Mouse (Mus musculus): Measurements from ENCODE around the gene Fgfr2. TPM values are rescaled to one million over a fixed set of nuclear protein-coding genes. Genes with fewer than 3 reads are reported as not detected.

Fgfr2 gene
- polyA plus RNA-seq, 1 experiment from 2014 or later, result 92.0 TPM

- H3K4me1 ChIP-seq (ENCODE audit: control insufficient read depth, insufficient read depth, low read length), result no peaks in the 10 kb centered on the region; the same call in none of the 2 replicates
- 88% methylated on average over 5 of the region's 5 CpGs for WGBS
- H3K4me2 ChIP-seq, result no peak overlapping the region
- no peak overlapping the region for H3K27ac ChIP-seq (ENCODE audit: low read depth, low read length)
- H3K36me3 ChIP-seq (ENCODE audit: control insufficient read depth, insufficient read depth, low read length), result no peaks in the 10 kb centered on the region
- no peaks in the 10 kb centered on the region for H3K27me3 ChIP-seq (ENCODE audit: control insufficient read depth, insufficient read depth, low read length)
- H3K9me3 ChIP-seq (ENCODE audit: control insufficient read depth, low read length), result no peaks in the 10 kb centered on the region
- H3K4me3 ChIP-seq (ENCODE audit: low read depth, low read length), result no peak overlapping the region
- no peak for DNase-seq (ENCODE audit: low spot score, missing footprints)
- no peak overlapping the region for H3K9ac ChIP-seq (ENCODE audit: low read length)
- no peak for ATAC-seq (ENCODE audit: low FRiP score)
Measured at GRCm38 (mm10) chr7:132305492-132306375, 817.4 kb downstream of the Fgfr2 start.

DNA sequence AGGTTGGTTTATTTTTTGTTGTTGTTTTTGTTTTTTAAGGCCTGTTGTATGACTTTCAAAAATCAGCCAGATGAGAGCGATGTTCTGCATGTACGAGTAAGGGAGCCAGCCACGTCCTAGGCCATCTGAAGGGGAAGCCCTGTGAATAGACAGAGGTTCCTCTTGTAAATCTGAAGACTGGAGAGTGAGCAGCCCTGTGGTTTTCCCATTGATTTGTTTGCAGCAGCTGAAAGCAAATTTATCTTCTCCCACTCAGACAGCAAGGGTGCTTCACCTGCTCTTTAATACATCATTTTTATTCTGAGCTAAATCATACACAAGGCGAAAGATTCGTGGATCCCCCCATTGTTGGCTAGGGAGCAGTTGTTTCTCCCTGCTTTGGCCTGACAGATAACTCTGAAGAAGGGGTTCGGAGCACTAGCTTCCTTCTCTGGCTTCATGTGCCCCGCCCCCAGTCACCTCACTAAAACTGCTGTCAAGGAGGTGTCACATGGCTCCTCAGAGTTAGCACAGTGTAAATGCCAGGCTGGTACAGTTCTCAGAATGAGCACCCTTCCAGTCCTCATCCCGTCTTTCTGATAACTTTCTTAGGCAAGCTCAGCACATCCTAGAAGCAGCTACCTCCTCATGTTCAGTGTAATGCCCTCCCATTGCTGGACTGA, 818.6 kb downstream of the Fgfr2 start:
- no peak overlapping the region for H3K4me2 ChIP-seq
- no peak overlapping the region for H3K27ac ChIP-seq (ENCODE audit: low read depth, low read length)
- no peaks in the 10 kb centered on the region for H3K9me3 ChIP-seq (ENCODE audit: control insufficient read depth, low read length)
- no peak overlapping the region for H3K9ac ChIP-seq (ENCODE audit: low read length)
- no peaks in the 10 kb centered on the region; the same call in none of the 2 replicates for H3K4me1 ChIP-seq (ENCODE audit: control insufficient read depth, insufficient read depth, low read length)
- ATAC-seq (ENCODE audit: low FRiP score) (no peak), DNase-seq (ENCODE audit: low spot score, missing footprints) (no peak)
- H3K36me3 ChIP-seq (ENCODE audit: control insufficient read depth, insufficient read depth, low read length), result no peaks in the 10 kb centered on the region
- no peak overlapping the region for H3K4me3 ChIP-seq (ENCODE audit: low read depth, low read length)
- H3K27me3 ChIP-seq (ENCODE audit: control insufficient read depth, insufficient read depth, low read length), result no peaks in the 10 kb centered on the region
- 84% methylated on average over 8 of the region's 8 CpGs for WGBS

DNA sequence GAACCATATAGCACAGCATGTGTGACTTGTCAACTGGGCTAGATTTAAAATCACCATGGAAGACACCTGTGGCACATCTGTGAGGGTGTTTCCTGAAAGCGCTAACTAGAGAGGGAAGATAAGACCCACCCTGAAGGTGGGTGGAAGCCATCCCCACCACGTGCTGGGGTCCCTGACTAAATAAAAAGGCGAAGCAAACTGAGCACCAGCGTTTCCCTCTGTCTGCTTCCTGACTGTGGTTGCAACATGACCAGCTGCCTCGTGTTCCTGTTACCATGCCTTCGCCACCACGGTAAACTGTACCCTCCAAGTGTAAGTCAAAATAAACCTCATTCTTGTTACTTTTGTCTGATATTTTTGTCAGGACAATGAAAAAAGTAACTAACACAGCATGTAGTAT, 819.2 kb downstream of the Fgfr2 start:
- Histone ChIP-seq H3K9me3 (ENCODE audit: control insufficient read depth, low read length) (no peaks in the 10 kb centered on the region), H3K27me3 (ENCODE audit: control insufficient read depth, insufficient read depth, low read length) (no peaks in the 10 kb centered on the region), H3K4me2 (no peak overlapping the region), H3K36me3 (ENCODE audit: control insufficient read depth, insufficient read depth, low read length) (no peaks in the 10 kb centered on the region), H3K4me1 (ENCODE audit: control insufficient read depth, insufficient read depth, low read length) (no peaks in the 10 kb centered on the region; the same call in none of the 2 replicates), H3K9ac (ENCODE audit: low read length) (no peak overlapping the region), H3K4me3 (ENCODE audit: low read depth, low read length) (no peak overlapping the region), H3K27ac (ENCODE audit: low read depth, low read length) (no peak overlapping the region)
- DNase-seq (ENCODE audit: low spot score, missing footprints) (no peak), ATAC-seq (ENCODE audit: low FRiP score) (no peak)
- WGBS, result 84% methylated on average over 7 of the region's 7 CpGs

- ATAC-seq (ENCODE audit: low FRiP score), result no peak
- H3K27ac ChIP-seq (ENCODE audit: low read depth, low read length), result no peak overlapping the region
- H3K36me3 ChIP-seq (ENCODE audit: control insufficient read depth, insufficient read depth, low read length), result no peaks in the 10 kb centered on the region
- H3K4me1 ChIP-seq (ENCODE audit: control insufficient read depth, insufficient read depth, low read length), result no peaks in the 10 kb centered on the region; the same call in none of the 2 replicates
- no peaks in the 10 kb centered on the region for H3K9me3 ChIP-seq (ENCODE audit: control insufficient read depth, low read length)
- no peak overlapping the region for H3K9ac ChIP-seq (ENCODE audit: low read length)
- H3K4me2 ChIP-seq, result no peak overlapping the region
- 79% methylated on average over 8 of the region's 8 CpGs for WGBS
- no peaks in the 10 kb centered on the region for H3K27me3 ChIP-seq (ENCODE audit: control insufficient read depth, insufficient read depth, low read length)
- DNase-seq (ENCODE audit: low spot score, missing footprints), result no peak
- H3K4me3 ChIP-seq (ENCODE audit: low read depth, low read length), result no peak overlapping the region
Measured at GRCm38 (mm10) chr7:132302508-132303241, 820.5 kb downstream of the Fgfr2 start.

- Histone ChIP-seq H3K27ac (ENCODE audit: low read depth, low read length) (no peak overlapping the region), H3K4me1 (ENCODE audit: control insufficient read depth, insufficient read depth, low read length) (no peaks in the 10 kb centered on the region; the same call in none of the 2 replicates), H3K36me3 (ENCODE audit: control insufficient read depth, insufficient read depth, low read length) (no peaks in the 10 kb centered on the region), H3K4me2 (no peak overlapping the region), H3K9me3 (ENCODE audit: control insufficient read depth, low read length) (no peaks in the 10 kb centered on the region), H3K9ac (ENCODE audit: low read length) (no peak overlapping the region), H3K4me3 (ENCODE audit: low read depth, low read length) (no peak overlapping the region), H3K27me3 (ENCODE audit: control insufficient read depth, insufficient read depth, low read length) (no peaks in the 10 kb centered on the region)
- no peak for DNase-seq (ENCODE audit: low spot score, missing footprints)
- 76% methylated on average over 5 of the region's 5 CpGs for WGBS
- no peak for ATAC-seq (ENCODE audit: low FRiP score)
Measured at GRCm38 (mm10) chr7:132299661-132300210, 823.4 kb downstream of the Fgfr2 start.

GRCm38 (mm10) chr7:132298412-132298990, 824.6 kb downstream of the Fgfr2 start:
- Histone ChIP-seq H3K36me3 (ENCODE audit: control insufficient read depth, insufficient read depth, low read length) (no peaks in the 10 kb centered on the region), H3K27ac (ENCODE audit: low read depth, low read length) (no peak overlapping the region), H3K4me3 (ENCODE audit: low read depth, low read length) (no peak overlapping the region), H3K4me2 (no peak overlapping the region), H3K9ac (ENCODE audit: low read length) (no peak overlapping the region), H3K9me3 (ENCODE audit: control insufficient read depth, low read length) (no peaks in the 10 kb centered on the region), H3K4me1 (ENCODE audit: control insufficient read depth, insufficient read depth, low read length) (no peaks in the 10 kb centered on the region; the same call in none of the 2 replicates), H3K27me3 (ENCODE audit: control insufficient read depth, insufficient read depth, low read length) (no peaks in the 10 kb centered on the region)
- no peak for ATAC-seq (ENCODE audit: low FRiP score)
- no peak for DNase-seq (ENCODE audit: low spot score, missing footprints)
- WGBS, result 88% methylated on average over 7 of the region's 7 CpGs

DNA sequence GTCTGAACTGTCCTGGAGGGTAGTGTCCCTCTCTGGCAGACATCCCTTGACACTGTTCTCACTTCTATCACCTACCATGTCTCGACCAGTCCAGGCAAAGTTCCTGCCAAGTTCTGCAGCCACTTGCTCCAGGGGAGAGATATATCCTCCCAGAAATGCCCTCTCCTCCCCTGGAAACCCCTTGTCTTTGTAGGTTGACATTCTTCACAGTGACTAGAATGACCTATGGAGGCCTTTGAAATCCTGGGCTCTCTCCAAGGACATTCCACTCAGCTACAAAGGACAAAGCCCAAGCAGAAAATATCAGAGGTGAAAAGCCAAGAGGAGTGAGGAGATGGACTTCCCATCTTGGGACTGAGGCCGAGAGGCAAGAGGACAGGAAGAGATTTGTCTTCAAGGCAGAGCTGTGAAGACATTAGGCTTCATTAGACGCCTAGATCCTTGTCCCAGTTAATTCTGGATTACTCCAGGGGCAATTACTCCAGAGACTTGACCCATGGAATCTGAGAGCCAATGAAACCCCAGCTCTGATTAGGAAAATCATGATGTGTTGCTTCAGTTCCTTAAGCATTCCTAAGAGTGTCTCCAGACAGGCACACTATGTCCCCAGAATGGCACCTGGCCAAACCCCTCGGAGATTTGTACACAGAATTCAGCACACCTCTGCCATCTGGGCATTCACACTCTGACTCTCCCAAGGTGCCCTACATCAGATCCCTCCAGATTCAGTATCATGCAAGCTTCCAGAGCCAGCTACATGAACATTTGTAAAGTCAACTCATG, 826.3 kb downstream of the Fgfr2 start:
- ATAC-seq (ENCODE audit: low FRiP score) (no peak), DNase-seq (ENCODE audit: low spot score, missing footprints) (no peak)
- Histone ChIP-seq H3K4me2 (no peak overlapping the region), H3K4me1 (ENCODE audit: control insufficient read depth, insufficient read depth, low read length) (no peaks in the 10 kb centered on the region; the same call in 1 of the 2 replicates), H3K9ac (ENCODE audit: low read length) (no peak overlapping the region), H3K27me3 (ENCODE audit: control insufficient read depth, insufficient read depth, low read length) (no peaks in the 10 kb centered on the region), H3K27ac (ENCODE audit: low read depth, low read length) (no peak overlapping the region), H3K4me3 (ENCODE audit: low read depth, low read length) (no peak overlapping the region), H3K9me3 (ENCODE audit: control insufficient read depth, low read length) (no peaks in the 10 kb centered on the region), H3K36me3 (ENCODE audit: control insufficient read depth, insufficient read depth, low read length) (no peaks in the 10 kb centered on the region)
- WGBS, result 87% methylated on average over 4 of the region's 4 CpGs

- H3K27ac ChIP-seq (ENCODE audit: low read depth, low read length), result no peak overlapping the region
- no peak overlapping the region for H3K9ac ChIP-seq (ENCODE audit: low read length)
- H3K4me3 ChIP-seq (ENCODE audit: low read depth, low read length), result no peak overlapping the region
- WGBS, result 83% methylated on average over 3 of the region's 3 CpGs
- no peaks in the 10 kb centered on the region for H3K36me3 ChIP-seq (ENCODE audit: control insufficient read depth, insufficient read depth, low read length)
- DNase-seq (ENCODE audit: low spot score, missing footprints) (no peak), ATAC-seq (ENCODE audit: low FRiP score) (no peak)
- H3K4me2 ChIP-seq, result no peak overlapping the region
- H3K27me3 ChIP-seq (ENCODE audit: control insufficient read depth, insufficient read depth, low read length), result no peaks in the 10 kb centered on the region
- no peaks in the 10 kb centered on the region for H3K9me3 ChIP-seq (ENCODE audit: control insufficient read depth, low read length)
- H3K4me1 ChIP-seq (ENCODE audit: control insufficient read depth, insufficient read depth, low read length), result no peaks in the 10 kb centered on the region; the same call in 1 of the 2 replicates
Measured at GRCm38 (mm10) chr7:132296132-132296531, 827.0 kb downstream of the Fgfr2 start.
